Mouse (Mus musculus) central nervous system, embryonic 18 days (tissue): ENCODE results near the gene Vmn1r175. TPM values are rescaled to one million over a fixed set of nuclear protein-coding genes. Genes with fewer than 3 reads are reported as not detected.

Source experiments
- polyA plus RNA-seq: library from polyadenylated mRNA; depleted of rRNA; stranded (reverse); fragments of >200 nt; gene quantifications from 2 replicates; pipeline ENCODE4 v1.2.3, GENCODE M21; 2012; rRNA removed

Vmn1r175 gene
- not detected in 2 replicates for polyA plus RNA-seq

GRCm38 (mm10) chr7:23810543-23810942, at the start of gene Vmn1r175:
Gene Vmn1r175 (minus strand): TSS chr7:23810643.

GRCm38 (mm10) chr7:23837272-23837671, 26.8 kb upstream of the Vmn1r175 start, which contains the start of gene Vmn1r176:
Gene Vmn1r176 (minus strand): TSS chr7:23837372.

Other genes starting within 250 kb of the Vmn1r175 start
- gene Vmn1r169, start 235.1 kb downstream of the Vmn1r175 start, polyA plus RNA-seq = not detected in 2 replicates
- not detected in 2 replicates for gene Vmn1r170, start 204.5 kb downstream of the Vmn1r175 start, polyA plus RNA-seq
- not detected in 2 replicates for gene Vmn1r171, start 179.9 kb downstream of the Vmn1r175 start, polyA plus RNA-seq
- gene Vmn1r172, start 152.3 kb downstream of the Vmn1r175 start, polyA plus RNA-seq = not detected in 2 replicates
- not detected in 2 replicates for gene Vmn1r173, start 109.9 kb downstream of the Vmn1r175 start, polyA plus RNA-seq
- not detected in 2 replicates for gene Vmn1r174, start 58.4 kb downstream of the Vmn1r175 start, polyA plus RNA-seq
- not detected in 2 replicates for gene Vmn1r176, start 26.7 kb upstream of the Vmn1r175 start, polyA plus RNA-seq
- gene Vmn1r177, start 55.8 kb upstream of the Vmn1r175 start, polyA plus RNA-seq = not detected in 2 replicates
- gene Vmn1r178, start 81.4 kb upstream of the Vmn1r175 start, polyA plus RNA-seq = not detected in 2 replicates
- gene Vmn1r179, start 116.3 kb upstream of the Vmn1r175 start, polyA plus RNA-seq = not detected in 2 replicates
- gene Vmn1r180, start 140.0 kb upstream of the Vmn1r175 start, polyA plus RNA-seq = not detected in 2 replicates
- gene Vmn1r181, start 164.0 kb upstream of the Vmn1r175 start, polyA plus RNA-seq = not detected in 2 replicates
- gene V1rd19, start 191.0 kb upstream of the Vmn1r175 start, polyA plus RNA-seq = not detected in 2 replicates
- not detected in 2 replicates for gene Vmn1r183, start 242.6 kb upstream of the Vmn1r175 start, polyA plus RNA-seq